Mouse (Mus musculus): ENCODE measurements around the gene Cyp11a1.

DNA sequence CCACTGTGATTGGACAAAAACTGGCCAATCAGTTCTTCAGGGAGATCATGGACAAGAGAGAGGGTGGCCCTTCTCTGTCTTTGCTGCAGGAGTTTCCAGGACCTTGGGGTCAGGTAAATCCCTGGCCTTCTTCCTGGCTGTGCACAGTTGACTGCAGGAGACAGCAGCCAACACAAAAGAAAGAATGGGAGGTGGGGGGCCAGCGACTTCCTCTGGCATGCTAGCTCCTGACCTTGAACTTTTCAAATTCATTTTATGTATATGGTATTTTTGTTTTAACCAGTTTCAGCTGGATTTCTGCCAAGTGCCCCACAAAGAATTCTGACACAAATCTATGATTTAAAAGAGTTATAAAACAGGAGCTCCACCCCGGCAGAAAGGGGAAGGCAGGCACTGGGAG, 2.9 kb upstream of the Cyp11a1 start:
- TF ChIP-seq USF1 (IDR thresholded peaks at IDR 0.05; ENCODE audit: low read depth) (no peak), CTCF (IDR thresholded peaks at IDR 0.05; ENCODE audit: control insufficient read depth, insufficient read depth, insufficient read length) (no peak), MYOD1 (IDR thresholded peaks at IDR 0.05; ENCODE audit: control insufficient read depth, insufficient read length, low read depth) (no peak)

All from C2C12 (cell line).